Mouse (Mus musculus) kidney, embryonic 14.5 days (tissue): ENCODE measurements around the gene Emb. TPM values are rescaled to one million over a fixed set of nuclear protein-coding genes. Genes with fewer than 3 reads are reported as not detected.

Source experiments
- ATAC-seq: fragments of 200-750 bp; cut with Nextera tagmentation; 2 replicates; pipeline ENCODE4 v1.8.0; 2017; ENCODE audit warnings: moderate number of reproducible peaks, mild to moderate bottlenecking, moderate TSS enrichment, moderate library complexity; ENCODE audit not compliant: low FRiP score, low TSS enrichment
- H3K27ac ChIP-seq: fragments of 300-500 bp; sonication (generic); 2 replicates; pipeline ENCODE4 v1.5.1; 2014; ENCODE audit warnings: low read depth, mild to moderate bottlenecking, low read length, moderate library complexity, mixed read lengths
- H3K27me3 ChIP-seq: fragments of 300-500 bp; sonication (generic); 2 replicates; pipeline ENCODE4 v1.6.1; 2014; ENCODE audit warnings: mild to moderate bottlenecking, low read length; ENCODE audit not compliant: control insufficient read depth, insufficient read depth
- H3K36me3 ChIP-seq: fragments of 300-500 bp; sonication (generic); 2 replicates; pipeline ENCODE4 v1.6.1; 2014; ENCODE audit warnings: low read length, mixed read lengths; ENCODE audit not compliant: control insufficient read depth, insufficient read depth
- H3K4me1 ChIP-seq: fragments of 300-500 bp; sonication (generic); 2 replicates; pipeline ENCODE4 v1.6.1; 2014; ENCODE audit warnings: low read length, mixed read lengths; ENCODE audit not compliant: control insufficient read depth, insufficient read depth
- H3K4me2 ChIP-seq: fragments of 300-500 bp; sonication (generic); replicated peaks from 2 replicates; pipeline ENCODE4 v1.6.1; 2014; ENCODE audit warnings: low read depth, mild to moderate bottlenecking, low read length
- H3K4me3 ChIP-seq: fragments of 300-500 bp; sonication (generic); 2 replicates; pipeline ENCODE4 v1.5.1; 2014; ENCODE audit warnings: mild to moderate bottlenecking, low read length
- H3K9ac ChIP-seq: fragments of 300-500 bp; sonication (generic); 2 replicates; pipeline ENCODE4 v1.6.1; 2014; ENCODE audit warnings: low read depth, mild to moderate bottlenecking, low read length, moderate library complexity
- H3K9me3 ChIP-seq: fragments of 300-500 bp; sonication (generic); 2 replicates; pipeline ENCODE4 v1.6.1; 2016; ENCODE audit warnings: low read length; ENCODE audit not compliant: control insufficient read depth
- WGBS: fragments of 180-500 bp; shearing (Covaris S2); extraction: QIAGEN DNeasy Blood & Tissue Kit; methylation state at CpG from one replicate; pipeline ENCODE4 v1.1.7; 2014; 5-methylcytosine and 5-hydroxymethylcytosine counted together
- polyA plus RNA-seq: library from polyadenylated mRNA; unstranded; fragments of >200 nt; fragmentation: Nextera tagmentation; extraction: Ambion mirVana; gene quantifications from 2 replicates; pipeline ENCODE4 v1.2.1, GENCODE M21; 2014

Emb gene
- polyA plus RNA-seq, 1 experiment from 2014 or later: 47.3 TPM

DNA sequence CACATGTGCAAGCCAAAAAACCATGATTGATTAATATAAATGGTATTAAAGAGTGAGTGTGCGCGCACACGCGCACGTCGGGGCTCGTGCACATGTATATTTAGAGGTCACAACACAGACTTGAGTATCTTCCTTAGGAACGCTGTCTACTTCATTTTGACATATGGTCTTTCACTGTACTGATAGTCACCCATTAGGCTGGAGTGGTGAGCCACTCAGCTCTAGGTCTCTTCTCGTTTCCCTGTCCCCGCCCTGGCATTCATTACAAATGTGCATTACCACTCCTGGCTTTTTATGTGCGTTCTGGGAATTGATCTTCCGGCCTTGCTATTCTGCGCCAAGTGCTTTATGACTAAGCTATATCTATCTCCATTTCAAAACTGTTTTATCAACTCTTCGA is 59.6 kb downstream of the Emb start:
- Histone ChIP-seq H3K9ac (no peak overlapping the region), H3K36me3 (no peaks in the 10 kb centered on the region), H3K27ac (no peak overlapping the region), H3K27me3 (no peaks in the 10 kb centered on the region), H3K4me3 (no peak overlapping the region), H3K4me1 (no peaks in the 10 kb centered on the region), H3K4me2 (no peak overlapping the region), H3K9me3 (no peaks in the 10 kb centered on the region)
- WGBS: 92% methylated on average over 14 of the region's 14 CpGs
- no peak for ATAC-seq

DNA sequence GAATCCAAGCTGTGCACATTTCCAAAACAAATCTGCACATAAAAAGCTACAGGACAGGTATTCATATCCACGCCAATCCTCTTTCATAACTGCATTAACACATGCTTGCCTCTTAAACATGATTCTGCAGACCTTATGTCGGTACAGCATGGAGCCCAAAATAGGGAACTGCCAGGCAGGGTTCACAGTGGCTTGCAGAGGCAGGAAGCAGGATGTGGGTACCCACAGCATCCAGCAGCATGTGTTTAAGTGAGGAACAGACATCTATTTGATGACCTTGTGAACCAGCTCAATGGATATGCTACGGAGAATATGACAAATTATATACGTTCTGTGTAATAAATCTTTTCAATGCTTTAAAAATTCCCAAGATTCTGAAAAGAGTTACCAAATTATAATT is 75.7 kb downstream of the Emb start:
- 81% methylated on average over 4 of the region's 4 CpGs for WGBS
- no peak for ATAC-seq
- Histone ChIP-seq H3K4me2 (no peak overlapping the region), H3K9me3 (no peaks in the 10 kb centered on the region), H3K4me1 (no peaks in the 10 kb centered on the region), H3K36me3 (no peaks in the 10 kb centered on the region), H3K27me3 (no peaks in the 10 kb centered on the region), H3K9ac (no peak overlapping the region), H3K4me3 (no peak overlapping the region), H3K27ac (no peak overlapping the region)

DNA sequence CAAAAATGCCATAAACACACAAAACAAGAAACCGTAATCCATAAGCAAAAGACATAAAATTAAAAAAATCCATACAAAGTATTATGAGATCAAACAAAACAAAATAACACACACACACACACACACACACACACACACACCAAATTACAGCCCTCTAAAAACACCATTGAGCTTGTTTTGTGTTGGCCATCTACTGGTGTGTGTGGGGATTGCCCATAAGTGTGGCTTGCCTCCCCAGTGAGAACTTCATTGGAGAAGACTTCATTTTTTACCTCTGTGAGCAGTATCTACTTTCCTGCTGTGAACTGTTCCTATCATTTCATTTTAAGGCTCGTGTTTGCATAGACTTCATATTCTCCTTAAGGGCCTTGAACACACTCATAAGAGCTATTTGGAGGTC is 78.6 kb downstream of the Emb start:
- H3K4me3 ChIP-seq: no peak overlapping the region
- H3K9me3 ChIP-seq: no peaks in the 10 kb centered on the region
- WGBS: 87% methylated on average over 2 of the region's 2 CpGs
- no peak overlapping the region for H3K4me2 ChIP-seq
- H3K36me3 ChIP-seq: no peaks in the 10 kb centered on the region
- H3K27me3 ChIP-seq: no peaks in the 10 kb centered on the region
- H3K4me1 ChIP-seq: no peaks in the 10 kb centered on the region
- H3K9ac ChIP-seq: no peak overlapping the region
- H3K27ac ChIP-seq: no peak overlapping the region
- no peak for ATAC-seq

DNA sequence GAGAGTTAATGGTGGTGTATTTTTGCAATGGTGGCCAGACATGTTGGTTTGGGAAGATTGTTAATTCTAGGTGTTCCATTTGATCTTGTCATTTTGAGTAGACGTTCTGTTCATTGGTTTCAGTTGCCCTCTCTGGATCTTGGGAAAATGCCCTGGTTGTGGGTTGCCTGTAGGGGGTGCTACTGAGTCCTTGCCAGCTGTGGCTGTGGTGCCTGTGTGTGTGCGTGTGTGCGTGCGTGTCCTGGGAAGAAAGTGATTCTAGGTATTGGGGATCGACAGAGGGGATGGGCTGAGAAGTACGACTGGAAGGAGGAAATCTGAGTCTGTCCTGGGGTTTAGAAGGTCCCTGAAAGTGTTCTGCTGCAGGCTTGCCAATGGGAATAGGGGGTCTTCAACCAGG is 79.1 kb downstream of the Emb start:
- no peak overlapping the region for H3K4me2 ChIP-seq
- H3K27me3 ChIP-seq: no peaks in the 10 kb centered on the region
- H3K4me1 ChIP-seq: no peaks in the 10 kb centered on the region
- no peak overlapping the region for H3K27ac ChIP-seq
- no peak for ATAC-seq
- H3K4me3 ChIP-seq: no peak overlapping the region
- no peaks in the 10 kb centered on the region for H3K36me3 ChIP-seq
- H3K9ac ChIP-seq: no peak overlapping the region
- no peaks in the 10 kb centered on the region for H3K9me3 ChIP-seq
- WGBS: 96% methylated on average over 6 of the region's 6 CpGs

DNA sequence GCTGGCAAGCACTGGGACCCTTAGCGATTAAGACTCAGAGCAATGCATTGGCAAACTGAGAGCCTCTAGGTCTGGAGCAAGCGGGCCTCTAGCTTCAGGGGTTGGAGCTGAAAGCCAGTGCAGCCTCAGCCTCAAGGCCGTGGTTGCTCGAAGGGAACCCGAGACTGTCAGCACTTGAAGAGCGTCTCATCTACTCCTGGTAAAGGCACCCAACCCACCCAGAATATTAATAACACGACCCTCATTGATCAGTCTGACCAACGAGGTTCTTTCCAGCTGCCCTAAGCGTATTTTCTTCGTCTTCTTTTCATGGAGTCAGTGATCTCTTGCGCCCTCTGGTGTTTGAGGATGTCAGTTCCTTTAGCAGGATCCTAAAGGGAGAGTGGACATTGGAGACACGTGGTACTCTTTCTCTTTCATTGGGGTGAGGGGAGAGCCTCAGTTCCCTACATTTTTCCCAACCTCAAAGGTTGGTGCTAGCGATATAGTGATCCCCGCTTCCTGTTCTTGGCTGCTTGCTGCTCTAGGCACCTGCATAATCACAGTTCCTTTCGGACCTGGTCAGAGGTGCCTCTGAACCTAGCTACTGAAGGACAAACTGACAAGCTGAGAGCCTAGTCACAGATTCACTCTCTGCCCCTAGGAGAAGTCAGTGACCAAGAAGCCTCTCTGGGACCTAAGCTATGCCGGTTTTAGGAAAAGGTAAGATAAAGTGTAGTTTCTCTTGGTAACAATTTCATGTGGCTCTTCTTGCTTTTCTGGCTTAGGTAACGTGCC is 81.3 kb downstream of the Emb start:
- H3K36me3 ChIP-seq: no peaks in the 10 kb centered on the region
- H3K4me1 ChIP-seq: no peaks in the 10 kb centered on the region
- no peak overlapping the region for H3K9ac ChIP-seq
- H3K4me3 ChIP-seq: no peak overlapping the region
- ATAC-seq: peak; percentile 89
- H3K27ac ChIP-seq: no peak overlapping the region
- WGBS: 34% methylated on average over 17 of the region's 17 CpGs
- H3K4me2 ChIP-seq: no peak overlapping the region; the same call in 1 of the 2 replicates
- H3K9me3 ChIP-seq: no peaks in the 10 kb centered on the region
- no peaks in the 10 kb centered on the region for H3K27me3 ChIP-seq

DNA sequence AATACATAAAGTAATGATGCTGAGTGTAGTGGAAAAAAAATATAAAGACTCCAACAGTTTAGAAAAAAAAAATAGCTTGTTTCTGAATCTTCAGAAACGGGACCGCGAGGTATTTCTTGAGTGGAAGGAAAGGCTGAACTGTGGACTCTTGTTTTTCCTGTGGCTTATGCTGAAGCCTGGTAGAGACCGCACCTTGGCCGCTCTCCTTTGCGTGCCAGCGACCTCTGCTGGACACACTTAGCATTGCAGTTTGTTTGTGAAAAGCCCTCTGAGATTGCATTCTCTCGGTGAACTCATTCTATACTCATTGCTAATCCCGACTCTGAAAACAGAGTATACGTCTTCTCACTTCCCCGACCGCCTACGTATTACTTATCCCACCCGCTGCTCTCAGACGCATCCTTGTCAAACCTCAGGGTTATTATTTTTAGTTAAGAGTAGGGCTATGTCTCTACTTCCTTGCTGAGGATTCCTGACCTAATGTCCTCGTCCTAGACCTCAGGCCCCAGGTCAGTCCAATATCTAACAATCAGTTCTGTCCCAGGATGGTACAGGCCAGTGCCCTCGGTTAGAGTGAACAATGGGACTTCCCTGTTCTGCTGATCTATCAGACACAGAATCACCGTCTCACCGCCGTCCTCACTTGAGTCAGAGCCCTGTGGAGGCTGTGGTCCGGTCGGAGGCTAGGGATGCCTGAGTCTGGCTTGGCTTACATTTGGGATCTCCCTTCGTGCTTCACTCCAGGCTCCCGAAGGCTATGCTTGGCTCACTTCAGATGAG is 103.3 kb downstream of the Emb start:
- peak; percentile 83; the same call in 1 of the 2 replicates for ATAC-seq
- H3K9me3 ChIP-seq: no peaks in the 10 kb centered on the region
- H3K9ac ChIP-seq: no peak overlapping the region
- H3K27me3 ChIP-seq: no peaks in the 10 kb centered on the region
- H3K4me2 ChIP-seq: no peak overlapping the region
- no peaks in the 10 kb centered on the region for H3K36me3 ChIP-seq
- 33% methylated on average over 24 of the region's 24 CpGs for WGBS
- H3K27ac ChIP-seq: no peak overlapping the region
- H3K4me3 ChIP-seq: no peak overlapping the region
- H3K4me1 ChIP-seq: no peaks in the 10 kb centered on the region

Other genes starting within 250 kb of the Emb start
- 15.2 and 19.7 TPM in 2 replicates for gene Parp8, start 183.0 kb upstream of the Emb start, polyA plus RNA-seq
- 0.09 and 0.38 TPM in 2 replicates for gene Gm17509, start 12.5 kb downstream of the Emb start, polyA plus RNA-seq